Mouse (Mus musculus) mouse trophoblast stem cell (cell line): ENCODE results near the gene As3mt.

ENCODE experiments used
- in situ Hi-C, 2 experiments: fragments of 300-500 bp; cut with MseI, MboI; formaldehyde crosslinking; loops; 2 replicates in 1 of 2; 3 replicates in 1 of 2; pipeline ENCODE4 v1.15.1; 2025

Gene As3mt

DNA sequence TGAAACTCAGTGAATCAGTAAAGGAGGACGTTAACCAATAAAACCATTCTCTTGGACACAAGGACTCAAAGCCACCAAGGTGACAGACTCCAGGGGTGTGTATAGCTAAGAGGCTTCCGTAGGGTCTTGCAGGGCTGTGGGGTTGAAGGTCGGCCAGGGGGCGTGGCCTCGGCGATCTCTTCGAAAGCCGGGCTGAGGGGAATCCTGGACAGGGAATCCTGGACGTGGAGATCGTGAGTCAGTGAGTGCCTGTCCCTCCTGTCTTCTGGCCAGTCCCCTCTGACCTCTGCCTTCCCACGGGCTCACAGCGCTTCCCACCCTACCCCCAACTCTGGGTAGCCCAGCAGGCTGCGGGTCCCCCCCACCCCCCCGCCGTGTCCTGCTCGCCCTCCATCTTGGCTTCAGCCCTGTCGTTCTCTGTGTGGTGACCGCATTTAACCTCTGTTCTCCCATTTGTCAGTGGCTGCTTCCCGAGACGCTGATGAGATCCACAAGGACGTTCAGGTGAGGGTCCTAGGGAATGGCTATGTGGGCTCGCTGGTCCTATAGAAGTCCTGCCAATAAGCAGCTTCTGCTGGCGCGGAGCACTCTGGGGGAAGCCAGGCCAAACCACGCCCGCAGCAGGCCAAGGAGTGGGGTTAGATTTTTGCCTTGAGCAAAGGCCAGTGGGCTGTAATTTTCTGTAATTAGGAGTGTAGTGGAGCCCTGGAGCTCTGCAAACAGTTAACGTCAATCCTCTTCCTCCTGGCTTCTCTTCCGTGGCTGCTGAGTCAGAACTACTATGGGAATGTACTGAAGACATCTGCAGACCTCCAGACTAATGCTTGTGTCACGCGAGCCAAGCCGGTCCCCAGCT, at the start of gene As3mt:
Gene As3mt, plus strand, starts transcription at position 163 of the 856 bp plus-strand sequence.
- in situ Hi-C loops: no loop called here

DNA sequence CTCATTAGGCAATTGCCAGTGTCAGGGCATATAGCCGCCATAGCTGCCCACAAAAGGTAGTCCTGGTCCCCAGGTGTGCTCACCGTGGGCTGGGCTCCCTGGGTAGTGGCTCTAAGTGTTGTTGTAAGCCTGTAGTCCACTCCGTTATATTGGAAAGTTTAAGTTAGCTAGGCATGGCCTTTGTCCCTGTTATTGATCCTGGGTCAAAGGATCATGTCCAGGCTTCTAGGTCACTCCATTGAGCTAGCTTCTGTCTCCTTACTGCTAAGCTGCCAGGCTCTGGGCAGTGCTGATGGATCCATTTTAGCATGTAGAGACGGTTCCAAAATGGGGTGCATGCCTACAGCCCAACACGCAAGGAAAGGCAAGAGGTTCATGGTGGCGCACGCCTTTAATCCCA, 48.9 kb upstream of the As3mt start:
- in situ Hi-C loops: no loop called here

DNA sequence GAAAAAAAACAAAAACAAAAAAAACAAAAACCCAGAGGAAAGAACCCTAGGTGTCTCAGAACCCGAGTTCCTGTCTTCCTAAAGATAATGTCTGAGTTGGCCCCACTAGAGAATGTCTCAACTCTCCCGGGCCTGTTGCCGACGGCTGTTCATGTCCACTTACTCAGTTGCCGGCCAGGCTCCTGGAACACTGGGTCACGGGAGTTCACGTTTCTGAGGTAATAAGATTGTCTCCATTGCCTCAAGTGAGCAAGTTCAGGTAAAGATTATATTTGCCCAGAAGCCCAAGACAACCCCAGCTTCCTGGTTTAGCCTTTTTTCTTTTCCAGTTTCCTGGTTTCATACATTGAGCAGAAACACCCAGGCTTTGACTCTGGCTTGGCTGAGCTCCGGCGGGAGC, 48.4 kb upstream of the As3mt start:
- in situ Hi-C loops: no loop called here

DNA sequence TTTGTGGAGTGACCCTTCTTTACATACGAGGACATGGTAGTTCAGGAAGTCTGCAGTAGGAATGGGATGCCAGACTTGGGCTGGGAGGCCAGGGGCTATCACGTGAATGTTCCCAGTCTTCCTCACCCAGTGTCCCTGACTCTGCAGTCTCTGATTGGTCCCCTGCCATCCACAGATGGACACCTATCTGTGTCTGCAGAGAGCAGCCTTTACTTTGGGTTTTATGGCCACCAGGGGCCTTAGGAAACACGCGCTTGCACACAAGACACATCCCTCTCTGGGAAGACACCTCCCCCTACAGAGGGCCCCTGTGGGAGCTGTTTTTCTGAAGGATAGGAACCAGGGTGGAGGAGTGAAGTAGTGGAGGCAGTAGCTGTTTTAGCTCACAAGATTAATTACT, 45.7 kb upstream of the As3mt start:
- in situ Hi-C loops: no loop called here

DNA sequence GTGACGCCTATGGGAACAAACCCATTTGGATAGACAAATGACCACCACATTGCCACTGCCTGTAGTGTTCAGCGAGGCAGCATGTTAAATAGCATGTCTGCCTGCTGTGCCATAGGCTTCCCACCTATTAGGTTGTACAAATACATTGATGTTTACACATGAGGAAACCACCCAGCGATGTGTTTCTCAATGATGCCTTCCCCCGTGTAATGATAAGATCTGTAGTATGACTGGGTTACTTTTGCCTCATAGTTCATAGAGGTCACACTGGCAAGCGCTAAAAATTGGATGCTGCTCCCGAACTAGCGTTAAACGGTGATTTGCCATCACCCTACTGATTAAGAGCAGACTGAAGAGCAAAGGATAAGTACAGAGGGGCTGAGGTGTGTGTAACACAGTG, 45.0 kb upstream of the As3mt start:
- in situ Hi-C loops: no loop called here

DNA sequence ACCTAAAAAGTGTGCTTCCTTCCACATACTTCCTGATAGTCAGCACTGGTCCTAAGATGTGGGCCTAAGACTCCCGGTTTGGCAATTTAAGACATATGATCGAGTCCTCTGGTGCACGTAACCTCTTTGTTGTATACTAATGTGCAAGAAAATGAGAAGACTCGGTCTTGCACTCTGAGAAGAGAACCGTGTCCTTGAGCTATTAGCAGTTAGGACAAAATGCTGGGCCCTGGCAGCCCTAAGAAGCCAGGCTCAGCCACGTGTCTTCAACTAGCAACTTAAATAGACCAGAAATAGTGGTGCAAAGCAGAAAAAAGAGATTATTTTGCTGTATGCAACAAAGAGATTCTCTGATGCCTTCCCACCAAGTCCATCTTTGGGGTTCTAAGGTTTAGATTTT, 44.5 kb upstream of the As3mt start:
- in situ Hi-C loops: no loop called here

DNA sequence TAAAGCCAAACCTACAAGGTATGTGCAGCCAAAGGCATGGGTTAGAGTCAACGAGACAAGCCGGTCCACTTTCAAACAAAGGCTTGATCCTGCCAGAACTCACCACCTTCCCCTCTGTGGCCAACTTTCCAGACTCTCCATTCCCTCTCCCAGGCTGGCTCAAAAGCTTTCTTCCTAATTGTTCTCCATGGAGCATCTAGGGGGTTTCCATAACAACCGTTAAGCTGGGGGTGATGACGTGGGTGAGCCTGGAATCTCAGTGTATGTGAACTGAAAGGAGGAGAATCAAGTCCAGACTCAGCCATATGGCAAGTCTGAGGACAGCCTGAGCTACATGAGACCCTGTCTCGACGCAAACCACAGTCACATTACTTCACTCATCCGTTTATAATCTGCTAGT, 41.8 kb upstream of the As3mt start:
- in situ Hi-C loops: no loop called here

DNA sequence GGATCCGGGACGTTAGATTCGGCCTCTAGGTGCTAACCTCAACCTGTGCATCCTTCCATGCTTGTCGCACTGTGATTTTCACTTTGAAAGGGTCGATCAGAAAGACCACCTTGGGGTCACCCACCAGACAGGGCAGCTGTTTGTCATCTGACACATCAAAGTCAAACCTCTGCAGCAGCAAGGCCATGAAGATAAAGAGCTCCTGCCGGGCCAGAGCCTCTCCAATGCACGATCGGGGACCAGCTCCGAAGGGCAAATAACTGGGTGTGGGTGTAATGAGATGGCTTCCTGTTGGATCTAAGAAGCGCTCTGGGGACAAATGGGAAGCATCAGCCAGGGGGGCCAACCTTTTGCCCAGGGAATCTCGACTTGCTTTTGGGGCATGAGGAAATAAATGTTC, 40.0 kb upstream of the As3mt start:
- in situ Hi-C loops: no loop called here

DNA sequence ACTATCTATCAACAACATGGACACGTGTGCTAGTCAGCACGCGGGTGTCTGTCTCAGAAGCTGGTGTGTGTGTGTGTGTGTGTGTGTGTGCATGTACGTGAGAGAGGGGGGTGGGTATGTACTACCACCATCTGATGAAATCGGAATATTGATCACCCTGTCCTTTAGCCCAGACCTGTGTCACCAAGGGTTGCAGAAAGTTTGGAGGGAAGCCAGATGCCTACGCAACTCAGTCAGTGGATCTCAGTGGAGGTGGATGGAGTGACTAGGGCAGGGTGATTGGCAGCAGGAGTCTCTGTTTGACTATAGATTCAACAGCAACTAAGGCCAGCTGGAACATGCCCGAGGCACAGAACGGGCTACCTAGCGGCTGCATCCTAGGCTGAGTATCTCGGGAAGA, 39.0 kb upstream of the As3mt start:
- in situ Hi-C loops: no loop called here

DNA sequence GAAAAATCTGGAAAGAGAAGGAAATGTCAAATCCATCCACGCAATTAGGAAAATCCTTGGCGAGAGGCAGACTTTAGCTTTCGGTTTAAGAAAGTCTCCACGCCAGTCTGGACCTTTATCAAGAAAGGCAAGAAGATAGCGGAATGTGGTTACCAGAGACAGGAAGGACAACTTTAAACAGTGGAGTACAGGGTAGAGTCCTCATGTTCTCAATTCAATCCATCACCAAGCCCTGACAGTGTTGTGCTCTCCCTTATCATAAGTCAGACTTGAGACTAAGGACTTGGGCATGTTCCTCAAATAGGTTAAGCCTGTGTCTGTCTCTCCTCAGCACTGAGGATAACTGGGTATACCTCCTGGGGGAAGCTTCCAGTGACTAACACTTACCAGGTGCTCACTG, 37.5 kb upstream of the As3mt start:
- in situ Hi-C loops: loop anchor here in 1 of 2 experiments (5.0 kb wide), 1 partner anchor 72 kb away; no protein-coding TSS in a partner anchor

DNA sequence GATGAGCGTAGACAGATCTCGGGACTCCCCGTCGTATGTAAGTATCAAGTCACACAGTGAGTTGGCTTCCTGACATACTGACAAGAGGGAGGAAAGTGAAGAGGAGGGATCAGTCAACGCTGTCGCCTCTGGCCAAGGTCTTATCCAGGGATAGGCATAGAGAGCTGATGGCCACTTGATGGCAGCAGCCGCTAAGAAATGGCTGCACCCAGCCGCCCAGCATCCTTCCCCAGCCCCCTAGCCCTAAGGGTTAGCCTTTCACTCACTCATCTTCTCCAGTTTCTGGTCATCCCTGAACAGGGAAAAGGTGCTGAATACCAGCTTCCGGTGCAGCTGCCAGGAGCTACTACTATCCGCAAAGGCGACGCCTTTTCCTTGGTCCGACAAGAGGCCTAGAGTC, 36.6 kb upstream of the As3mt start:
- in situ Hi-C loops: loop anchor here in 1 of 2 experiments (5.0 kb wide), 1 partner anchor 72 kb away; no protein-coding TSS in a partner anchor

DNA sequence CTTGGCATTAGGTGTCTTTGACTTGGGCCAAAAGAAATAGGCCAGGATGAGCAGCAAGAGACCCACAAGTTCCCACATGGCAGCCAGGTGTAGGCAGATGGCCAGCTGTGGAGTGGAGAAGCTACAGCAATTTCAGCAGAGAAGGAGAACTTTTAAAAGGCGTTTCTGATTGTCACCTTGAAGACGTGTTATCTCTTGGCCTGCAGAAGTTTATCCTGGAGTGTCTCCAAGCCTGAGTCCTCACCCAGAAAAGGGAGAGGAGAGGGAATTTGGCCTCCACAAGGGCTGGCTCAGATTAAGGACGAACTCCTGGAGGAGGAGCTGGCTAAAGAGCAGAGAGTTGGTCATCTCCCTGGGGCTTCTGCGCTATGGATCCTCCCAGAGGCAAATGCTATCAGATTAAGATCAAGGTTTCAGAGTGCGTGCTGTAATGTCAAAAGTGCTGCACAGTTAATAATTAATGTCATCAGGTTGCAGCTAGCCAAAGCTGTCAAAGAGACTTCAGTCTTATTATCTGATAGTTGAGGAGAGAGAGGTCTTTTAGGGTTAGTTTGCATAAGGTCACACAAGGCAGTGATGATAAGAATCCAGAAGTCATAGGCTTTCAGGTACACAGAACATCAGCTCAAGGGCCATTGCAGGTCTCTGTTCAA, 34.4 kb upstream of the As3mt start, which contains the start of gene Cyp17a1:
Gene Cyp17a1, minus strand, starts transcription at position 407 of the 653 bp plus-strand sequence.
- in situ Hi-C loops: loop anchor here in 1 of 2 experiments (5.0 kb wide), 1 partner anchor 69 kb away; no protein-coding TSS in a partner anchor

DNA sequence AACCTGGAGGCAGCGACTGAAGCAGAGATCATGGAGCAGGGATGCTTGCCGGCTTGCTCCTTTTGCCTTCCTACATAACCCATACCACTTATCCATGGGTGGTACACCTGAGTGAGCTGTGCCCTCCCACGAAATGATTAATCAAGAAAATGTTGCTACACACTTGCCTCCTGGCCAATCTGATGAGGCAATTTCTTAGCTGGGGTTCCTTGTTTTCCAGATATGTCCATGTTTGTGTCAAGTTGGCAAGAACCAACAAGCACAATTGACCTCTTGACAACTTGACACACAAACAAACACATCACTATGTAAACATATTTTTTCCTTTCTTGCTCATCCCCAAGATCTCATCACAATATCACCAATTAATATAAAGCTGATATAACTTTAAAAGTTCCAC, 31.6 kb upstream of the As3mt start:
- in situ Hi-C loops: loop anchor here in 1 of 2 experiments (5.0 kb wide), 1 partner anchor 192 kb away; no protein-coding TSS in a partner anchor

DNA sequence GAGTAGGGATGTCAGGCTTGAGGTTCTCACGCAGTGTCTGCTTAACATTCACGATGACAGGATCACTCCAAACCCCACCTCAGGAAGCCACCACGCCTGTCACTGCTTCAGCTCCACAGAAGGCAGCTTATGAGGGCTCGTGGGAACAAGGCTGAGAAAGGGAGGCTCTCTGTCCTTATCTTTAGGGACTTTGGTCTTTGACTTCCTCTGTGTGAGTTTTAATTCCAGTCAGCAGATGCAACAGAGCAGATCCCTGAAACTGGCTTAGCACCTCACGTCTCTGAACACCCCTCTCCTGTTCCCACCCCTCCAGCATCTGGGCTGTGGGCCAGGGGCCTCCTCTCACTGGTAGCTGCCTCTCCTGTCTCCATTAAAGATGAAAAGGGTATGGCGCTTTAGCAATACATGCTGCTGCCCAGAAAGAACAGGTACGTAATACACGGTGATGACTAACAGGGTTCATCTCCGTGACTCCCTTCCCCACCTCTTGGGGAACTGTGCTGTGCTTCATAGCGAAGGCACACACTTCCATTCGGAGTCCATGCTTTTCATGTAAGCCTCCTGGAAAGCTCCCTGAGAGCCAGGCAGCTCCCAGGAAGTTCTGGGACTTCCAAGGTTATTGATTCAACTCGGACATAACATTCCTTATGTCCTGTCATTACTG, 27.4 kb upstream of the As3mt start:
- in situ Hi-C loops: loop anchor here (5.0 kb wide), 2 partner anchors 52 to 187 kb away; no protein-coding TSS in a partner anchor

DNA sequence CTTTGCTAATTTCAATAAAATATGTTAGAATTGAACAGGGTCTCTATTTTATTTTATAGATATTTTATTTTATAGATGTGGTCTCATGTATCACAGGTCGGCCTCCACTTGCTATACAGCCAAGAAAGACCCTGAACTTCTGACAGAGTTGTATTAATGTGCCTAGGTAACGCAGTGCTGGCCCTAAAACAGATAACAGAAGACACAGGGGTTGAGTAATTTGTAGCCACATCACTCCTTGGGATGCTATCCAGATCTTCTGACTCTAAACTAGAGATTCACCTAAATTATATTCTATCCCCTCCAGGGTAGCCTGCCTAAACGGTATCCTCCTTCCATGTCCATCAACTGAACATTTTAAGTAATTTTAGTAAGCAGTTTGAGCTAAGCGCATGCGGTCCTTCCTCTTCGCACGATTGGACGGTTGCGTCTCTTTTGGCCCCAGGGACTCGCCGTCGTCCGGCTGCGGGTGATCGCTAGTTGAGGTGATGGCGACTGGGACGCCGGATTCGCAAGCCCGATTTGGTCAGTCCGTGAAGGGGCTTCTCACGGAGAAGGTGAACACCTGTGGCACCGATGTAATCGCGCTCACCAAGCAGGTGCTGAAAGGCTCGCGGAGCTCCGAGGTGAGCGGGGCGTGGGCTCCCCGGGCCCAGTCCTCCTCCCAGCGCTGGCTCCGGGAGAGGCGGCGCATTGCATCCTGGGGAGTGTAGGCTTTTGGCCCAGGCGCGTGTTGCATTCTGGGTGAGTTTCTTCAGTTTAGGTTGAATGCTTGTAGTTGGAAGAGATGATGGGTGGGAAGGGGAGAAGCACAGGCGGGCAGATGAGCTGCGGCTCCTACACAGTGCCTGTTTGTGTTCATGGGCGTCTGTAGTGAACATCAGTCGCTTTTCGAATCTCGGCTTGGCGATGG, 17.5 kb upstream of the As3mt start, which contains the start of gene Borcs7:
Gene Borcs7, plus strand, starts transcription at position 447 of the 913 bp plus-strand sequence.
- in situ Hi-C loops: no loop called here

DNA sequence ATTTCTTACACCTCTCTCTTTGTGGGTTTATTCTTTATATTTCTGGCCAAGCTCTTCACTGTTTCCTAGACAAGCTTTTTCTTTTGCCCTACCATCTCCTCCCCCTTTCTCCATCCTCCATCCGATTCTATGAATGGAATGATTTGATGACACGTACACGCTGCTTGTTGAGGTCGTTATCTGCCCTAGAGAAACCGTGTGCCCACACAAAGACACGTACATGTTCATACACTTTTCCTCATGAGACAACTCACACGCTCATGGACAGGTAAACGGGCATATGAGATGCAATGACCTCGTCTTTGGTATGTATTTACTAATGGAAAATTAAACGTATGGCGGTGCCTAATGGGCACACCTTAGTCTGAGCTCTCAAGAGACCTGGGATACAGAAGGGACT, 16.9 kb upstream of the As3mt start:
- in situ Hi-C loops: no loop called here

DNA sequence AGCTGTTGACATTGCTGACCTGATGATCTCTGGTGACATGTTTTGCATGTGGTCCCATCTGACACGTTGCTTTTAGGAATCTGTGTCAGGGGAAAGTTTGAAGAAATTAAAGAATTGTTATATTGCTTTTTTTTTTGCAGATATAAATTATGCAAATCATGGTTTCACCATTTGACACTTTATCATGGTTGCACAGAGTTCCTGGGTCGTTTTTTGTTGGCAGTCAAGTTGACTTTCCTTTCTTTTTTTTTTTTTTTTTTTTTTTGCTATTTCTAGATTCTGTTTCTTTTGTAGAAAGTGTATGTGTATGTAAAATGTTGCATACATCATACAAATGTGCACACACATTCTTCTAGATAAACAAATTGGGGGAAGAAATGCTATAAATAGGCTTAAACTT, 16.2 kb upstream of the As3mt start:
- in situ Hi-C loops: no loop called here

DNA sequence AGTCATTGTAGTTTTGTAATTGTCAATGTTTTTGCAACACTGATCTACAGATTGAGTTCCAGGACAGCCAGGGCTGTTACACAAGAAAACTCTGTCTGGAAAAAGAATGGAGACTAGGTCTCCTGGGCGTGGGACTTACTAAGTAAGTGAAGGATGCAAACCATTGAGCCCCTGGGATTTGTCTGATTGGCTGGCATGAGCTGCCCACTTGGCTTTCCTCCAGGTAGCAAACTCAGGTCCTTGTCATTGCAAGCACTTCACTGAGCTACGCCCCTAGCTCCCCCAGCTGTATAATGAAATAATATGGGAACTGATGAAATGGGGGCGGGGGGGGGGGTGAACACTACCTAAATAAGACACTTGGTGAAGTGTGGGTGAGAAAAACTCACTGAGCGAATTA, 14.1 kb upstream of the As3mt start:
- in situ Hi-C loops: no loop called here

DNA sequence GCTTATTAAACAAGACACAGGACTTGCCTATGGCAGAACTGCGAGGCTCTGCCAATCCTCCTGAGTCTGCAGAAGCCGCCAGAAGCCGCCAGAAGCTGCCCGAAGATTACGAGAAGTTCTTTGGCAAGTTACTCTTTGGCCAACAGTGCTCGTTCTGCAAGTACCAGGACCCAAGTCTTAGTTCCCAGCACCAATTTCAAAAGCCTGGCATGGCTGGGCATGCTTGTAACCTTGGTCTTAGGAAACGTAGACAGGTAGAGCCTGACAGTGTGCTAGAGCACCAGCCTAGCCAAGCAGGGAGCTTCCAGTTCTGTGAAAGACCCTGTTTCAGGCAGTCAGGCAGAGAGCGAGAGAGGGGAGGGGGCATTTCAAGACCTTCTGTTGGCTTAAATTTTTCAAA, 10.8 kb upstream of the As3mt start:
- in situ Hi-C loops: no loop called here

DNA sequence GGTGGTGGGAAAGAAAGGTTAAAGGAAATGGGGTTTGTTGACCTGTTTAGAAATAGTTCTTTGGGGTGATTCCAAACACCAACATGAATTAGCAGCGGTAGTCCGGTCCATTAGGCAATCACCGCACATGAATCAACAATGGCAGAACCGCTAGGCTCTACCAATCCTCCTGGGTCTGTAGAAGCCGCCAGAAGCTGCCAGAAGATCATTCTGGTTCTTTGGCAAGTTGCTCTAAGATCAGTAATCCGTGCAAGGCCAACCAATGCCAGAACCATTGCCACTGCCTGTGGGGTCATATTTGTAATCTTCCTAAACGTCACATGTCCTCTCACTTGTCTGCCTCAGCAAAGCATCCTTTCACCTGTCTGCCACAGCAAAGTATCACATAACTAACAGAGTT, 10.3 kb upstream of the As3mt start:
- in situ Hi-C loops: no loop called here
